Mouse (Mus musculus): ENCODE data around the gene Cmip. TPM values are rescaled to one million over a fixed set of nuclear protein-coding genes. Genes with fewer than 3 reads are reported as not detected.

Gene Cmip
- polyA plus RNA-seq, 1 experiment from 2014 or later: 87.3 TPM

GRCm38 (mm10) chr8:117472332-117472731 is 215.5 kb downstream of the Cmip start:
- no peaks in the 10 kb centered on the region for H3K27me3 ChIP-seq

GRCm38 (mm10) chr8:117474944-117475343 is 218.1 kb downstream of the Cmip start:
- no peaks in the 10 kb centered on the region for H3K27me3 ChIP-seq
- peaks cover 12% of the 10 kb centered on the region for H3K4me1 ChIP-seq (replicated peaks)
- no peaks in the 10 kb centered on the region for H3K36me3 ChIP-seq
- H3K9me3 ChIP-seq: 0 out of 2 replicates have a peak, but pooled peaks cover 3% of the 10 kb centered on the region
- WGBS: 2% methylated on average over 5 of the region's 5 CpGs
- ATAC-seq (ENCODE audit: low FRiP score): no peak
- H3K4me2 ChIP-seq: no peak overlapping the region
- H3K4me3 ChIP-seq: no peak overlapping the region
- H3K27ac ChIP-seq: no peak overlapping the region
- H3K9ac ChIP-seq: no peak overlapping the region

More at GRCm38 (mm10) chr8:117472332-117472731, 215.5 kb downstream of the Cmip start:
- H3K9me3 ChIP-seq: no peaks in the 10 kb centered on the region
- no peak overlapping the region for H3K27ac ChIP-seq
- ATAC-seq (ENCODE audit: low FRiP score): no peak
- no peaks in the 10 kb centered on the region for H3K36me3 ChIP-seq
- H3K4me1 ChIP-seq (replicated peaks): peaks cover 18% of the 10 kb centered on the region
- no peak overlapping the region for H3K9ac ChIP-seq
- 87% methylated on average over 4 of the region's 4 CpGs for WGBS
- no peak overlapping the region for H3K4me3 ChIP-seq
- H3K4me2 ChIP-seq: no peak overlapping the region

GRCm38 (mm10) chr8:117475819-117476218 is 219.0 kb downstream of the Cmip start:
- H3K27ac ChIP-seq: no peak overlapping the region
- no peaks in the 10 kb centered on the region for H3K36me3 ChIP-seq
- H3K4me1 ChIP-seq (replicated peaks): peaks cover 4% of the 10 kb centered on the region
- H3K9ac ChIP-seq: no peak overlapping the region
- no peaks in the 10 kb centered on the region for H3K27me3 ChIP-seq
- no peak overlapping the region for H3K4me2 ChIP-seq
- ATAC-seq (ENCODE audit: low FRiP score): no peak
- H3K9me3 ChIP-seq: 0 out of 2 replicates have a peak, but pooled peaks cover 6% of the 10 kb centered on the region
- H3K4me3 ChIP-seq: no peak overlapping the region
- WGBS: 87% methylated on average over 7 of the region's 7 CpGs

- Histone ChIP-seq H3K27me3 (no peaks in the 10 kb centered on the region), H3K9me3 (0 out of 2 replicates have a peak, but pooled peaks cover 6% of the 10 kb centered on the region), H3K36me3 (no peaks in the 10 kb centered on the region), H3K4me2 (no peak overlapping the region), H3K4me3 (no peak overlapping the region), H3K4me1 (replicated peaks) (no peaks in the 10 kb centered on the region), H3K27ac (no peak overlapping the region), H3K9ac (no peak overlapping the region)
- ATAC-seq (ENCODE audit: low FRiP score): no peak
Observed at GRCm38 (mm10) chr8:117478082-117478481, 221.2 kb downstream of the Cmip start.

GRCm38 (mm10) chr8:117479996-117480395 is 223.1 kb downstream of the Cmip start:
- Histone ChIP-seq H3K4me1 (replicated peaks) (no peaks in the 10 kb centered on the region), H3K4me2 (no peak overlapping the region), H3K27ac (no peak overlapping the region), H3K27me3 (no peaks in the 10 kb centered on the region), H3K36me3 (no peaks in the 10 kb centered on the region), H3K4me3 (no peak overlapping the region), H3K9me3 (0 out of 2 replicates have a peak, but pooled peaks cover 6% of the 10 kb centered on the region), H3K9ac (no peak overlapping the region)
- no peak for ATAC-seq (ENCODE audit: low FRiP score)
- 95% methylated on average over 9 of the region's 9 CpGs for WGBS

GRCm38 (mm10) chr8:117480516-117480915 is 223.7 kb downstream of the Cmip start:
- 76% methylated on average over 5 of the region's 5 CpGs for WGBS
- no peak for ATAC-seq (ENCODE audit: low FRiP score)
- H3K4me1 ChIP-seq (replicated peaks): no peaks in the 10 kb centered on the region

GRCm38 (mm10) chr8:117481830-117482229 is 225.0 kb downstream of the Cmip start:
- H3K9ac ChIP-seq: no peak overlapping the region
- H3K27me3 ChIP-seq: no peaks in the 10 kb centered on the region
- no peak overlapping the region for H3K4me2 ChIP-seq
- H3K9me3 ChIP-seq: 0 out of 2 replicates have a peak, but pooled peaks cover 6% of the 10 kb centered on the region
- 83% methylated on average over 5 of the region's 5 CpGs for WGBS
- H3K27ac ChIP-seq: no peak overlapping the region
- no peak overlapping the region for H3K4me3 ChIP-seq
- H3K4me1 ChIP-seq (replicated peaks): no peaks in the 10 kb centered on the region
- ATAC-seq (ENCODE audit: low FRiP score): no peak
- no peaks in the 10 kb centered on the region for H3K36me3 ChIP-seq

More at GRCm38 (mm10) chr8:117480516-117480915, 223.7 kb downstream of the Cmip start:
- Histone ChIP-seq H3K27me3 (no peaks in the 10 kb centered on the region), H3K9me3 (0 out of 2 replicates have a peak, but pooled peaks cover 6% of the 10 kb centered on the region), H3K27ac (no peak overlapping the region), H3K36me3 (no peaks in the 10 kb centered on the region), H3K9ac (no peak overlapping the region), H3K4me2 (no peak overlapping the region), H3K4me3 (no peak overlapping the region)

GRCm38 (mm10) chr8:117484731-117485130 is 227.9 kb downstream of the Cmip start:
- no peak for ATAC-seq (ENCODE audit: low FRiP score)
- 92% methylated on average over 8 of the region's 8 CpGs for WGBS
- no peak overlapping the region for H3K9ac ChIP-seq

GRCm38 (mm10) chr8:117485316-117485715 is 228.5 kb downstream of the Cmip start:
- WGBS: 76% methylated on average over 1 of the region's 1 CpGs
- H3K9me3 ChIP-seq: no peaks in the 10 kb centered on the region
- H3K4me1 ChIP-seq (replicated peaks): no peaks in the 10 kb centered on the region
- H3K4me2 ChIP-seq: no peak overlapping the region
- H3K4me3 ChIP-seq: no peak overlapping the region
- H3K9ac ChIP-seq: no peak overlapping the region
- no peaks in the 10 kb centered on the region for H3K27me3 ChIP-seq
- H3K36me3 ChIP-seq: no peaks in the 10 kb centered on the region
- H3K27ac ChIP-seq: no peak overlapping the region
- ATAC-seq (ENCODE audit: low FRiP score): no peak

More at GRCm38 (mm10) chr8:117484731-117485130, 227.9 kb downstream of the Cmip start:
- Histone ChIP-seq H3K4me2 (no peak overlapping the region), H3K4me3 (no peak overlapping the region), H3K9me3 (0 out of 2 replicates have a peak, but pooled peaks cover 4% of the 10 kb centered on the region), H3K36me3 (no peaks in the 10 kb centered on the region), H3K4me1 (replicated peaks) (no peaks in the 10 kb centered on the region), H3K27me3 (no peaks in the 10 kb centered on the region), H3K27ac (no peak overlapping the region)

GRCm38 (mm10) chr8:117488246-117489005 is 231.6 kb downstream of the Cmip start:
- WGBS: 88% methylated on average over 10 of the region's 10 CpGs
- no peak overlapping the region for H3K4me3 ChIP-seq
- no peaks in the 10 kb centered on the region for H3K4me1 ChIP-seq (replicated peaks)
- no peak overlapping the region for H3K27ac ChIP-seq
- no peak overlapping the region for H3K4me2 ChIP-seq
- H3K9me3 ChIP-seq: no peaks in the 10 kb centered on the region
- no peak overlapping the region for H3K9ac ChIP-seq
- no peaks in the 10 kb centered on the region for H3K36me3 ChIP-seq
- no peaks in the 10 kb centered on the region for H3K27me3 ChIP-seq
- ATAC-seq (ENCODE audit: low FRiP score): no peak

- ATAC-seq (ENCODE audit: low FRiP score): no peak
- WGBS: 10% methylated on average over 9 of the region's 9 CpGs
- Histone ChIP-seq H3K27me3 (peaks cover 25% of the 10 kb centered on the region), H3K9me3 (no peaks in the 10 kb centered on the region), H3K9ac (no peak overlapping the region), H3K36me3 (no peaks in the 10 kb centered on the region), H3K4me3 (no peak overlapping the region), H3K27ac (no peak overlapping the region), H3K4me2 (no peak overlapping the region), H3K4me1 (replicated peaks) (peaks cover 8% of the 10 kb centered on the region)
Observed at GRCm38 (mm10) chr8:117493543-117493942, 236.7 kb downstream of the Cmip start.

GRCm38 (mm10) chr8:117494874-117495273 is 238.0 kb downstream of the Cmip start:
- H3K36me3 ChIP-seq: no peaks in the 10 kb centered on the region
- H3K4me1 ChIP-seq (replicated peaks): peaks cover 15% of the 10 kb centered on the region
- H3K4me2 ChIP-seq: no peak overlapping the region
- WGBS: 78% methylated on average over 2 of the region's 2 CpGs
- H3K4me3 ChIP-seq: no peak overlapping the region
- H3K9ac ChIP-seq: no peak overlapping the region
- H3K9me3 ChIP-seq: no peaks in the 10 kb centered on the region
- peaks cover 34% of the 10 kb centered on the region for H3K27me3 ChIP-seq
- no peak overlapping the region for H3K27ac ChIP-seq
- ATAC-seq (ENCODE audit: low FRiP score): no peak

All from hindbrain, embryonic 13.5 days (tissue).